Mouse (Mus musculus) 3134 (cell line): ENCODE measurements at regions not wholly inside any gene's neighbourhood (a gene's known extent, or its start where the extent isn't known, plus 50 kb on each side); places are given as distances from the start of the nearest gene placed in this dataset.

ENCODE experiments used
- DNase-seq: peaks from one replicate; pipeline ENCODE4 v3.0.0-alpha.2; 2011; ENCODE audit warnings: low spot score; ENCODE audit not compliant: insufficient read length; ENCODE audit errors: extremely low read depth

- no peak for DNase-seq
Measured at GRCm38 (mm10) chr19:14181661-14182415, 268.5 kb downstream of the Olfr1505 start.

- no peak for DNase-seq
Measured at GRCm38 (mm10) chr19:14191820-14192219, 278.5 kb downstream of the Olfr1505 start.

GRCm38 (mm10) chr19:14197864-14198263 is 284.5 kb downstream of the Olfr1505 start:
- peak; percentile 17 for DNase-seq

GRCm38 (mm10) chr19:14220507-14220909 is 307.2 kb downstream of the Olfr1505 start:
- no peak for DNase-seq

- DNase-seq = no peak
Measured at GRCm38 (mm10) chr19:14225061-14225696, 311.8 kb downstream of the Olfr1505 start.

- DNase-seq = no peak
Measured at GRCm38 (mm10) chr19:14225787-14226186, 312.5 kb downstream of the Olfr1505 start.

GRCm38 (mm10) chr19:14226521-14226920 is 313.2 kb downstream of the Olfr1505 start:
- no peak for DNase-seq

GRCm38 (mm10) chr19:14243565-14243964 is 330.2 kb downstream of the Olfr1505 start:
- DNase-seq = no peak

- no peak for DNase-seq
Measured at GRCm38 (mm10) chr19:14246973-14247614, 333.8 kb downstream of the Olfr1505 start.

GRCm38 (mm10) chr19:14247979-14248378 is 334.6 kb downstream of the Olfr1505 start:
- no peak for DNase-seq

- DNase-seq = no peak
Measured at GRCm38 (mm10) chr19:14258621-14259051, 339.2 kb downstream of the Tle4 start.

- no peak for DNase-seq
Measured at GRCm38 (mm10) chr19:14259223-14259622, 338.6 kb downstream of the Tle4 start.

- DNase-seq = no peak
Measured at GRCm38 (mm10) chr19:14289331-14289737, 308.5 kb downstream of the Tle4 start.

- no peak for DNase-seq
Measured at GRCm38 (mm10) chr19:14290911-14291310, 306.9 kb downstream of the Tle4 start.

- DNase-seq = no peak
Measured at GRCm38 (mm10) chr19:14293172-14293571, 304.7 kb downstream of the Tle4 start.

- no peak for DNase-seq
Measured at GRCm38 (mm10) chr19:14301176-14301943, 296.5 kb downstream of the Tle4 start.

GRCm38 (mm10) chr19:14314301-14314700 is 283.6 kb downstream of the Tle4 start:
- no peak for DNase-seq

GRCm38 (mm10) chr19:14319677-14320191 is 278.1 kb downstream of the Tle4 start:
- DNase-seq = no peak

GRCm38 (mm10) chr19:14325353-14326052 is 272.3 kb downstream of the Tle4 start:
- no peak for DNase-seq
